Mouse (Mus musculus): ENCODE data around the gene Epx. TPM values are rescaled to one million over a fixed set of nuclear protein-coding genes. Genes with fewer than 3 reads are reported as not detected.

The Epx gene
- polyA plus RNA-seq (2017; shearing (Covaris generic)) = not detected

DNA sequence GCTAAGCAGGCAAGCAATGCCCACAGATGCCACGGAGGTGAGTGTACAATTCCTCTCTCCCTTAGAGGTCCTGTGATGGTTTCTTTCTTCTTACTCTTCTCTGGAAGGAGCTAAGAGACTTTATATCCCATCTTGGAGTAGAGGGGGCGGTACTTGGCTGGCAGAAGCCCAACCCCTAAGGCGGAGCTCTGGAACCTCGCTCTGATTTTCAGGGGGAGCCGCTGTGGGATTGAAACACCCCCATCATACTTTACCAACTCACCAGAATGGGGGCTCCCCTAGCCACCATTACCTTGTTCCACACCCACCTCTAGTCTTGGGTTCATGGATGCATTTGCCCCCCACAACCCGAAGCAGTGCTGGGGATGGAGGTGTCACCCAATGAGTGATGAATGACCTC, at the start of gene Epx:
Epx (minus strand) TSS at position 101 of the 400 bp plus-strand sequence.

DNA sequence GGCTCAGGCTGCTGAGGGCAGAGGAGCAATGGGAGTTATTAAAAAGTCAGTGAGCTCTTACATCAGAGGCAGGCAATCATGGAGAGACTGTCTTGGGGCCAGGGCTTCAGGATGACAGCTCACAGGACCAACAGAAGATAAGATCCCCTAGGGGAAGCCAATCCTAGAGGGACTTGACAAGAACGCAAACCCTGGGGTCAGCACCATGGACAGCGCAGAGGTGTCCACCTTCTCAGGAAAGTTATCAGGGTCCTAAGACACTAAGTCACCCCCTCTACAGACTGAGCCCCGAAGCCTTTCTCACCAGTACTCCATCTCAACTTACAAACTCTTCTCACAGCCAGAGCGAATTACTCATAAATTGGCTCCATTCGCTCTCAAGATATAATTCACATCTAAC, 45.6 kb upstream of the Epx start, which contains the start of gene Olfr464:
Olfr464 (minus strand) TSS at position 2 of the 400 bp plus-strand sequence.

DNA sequence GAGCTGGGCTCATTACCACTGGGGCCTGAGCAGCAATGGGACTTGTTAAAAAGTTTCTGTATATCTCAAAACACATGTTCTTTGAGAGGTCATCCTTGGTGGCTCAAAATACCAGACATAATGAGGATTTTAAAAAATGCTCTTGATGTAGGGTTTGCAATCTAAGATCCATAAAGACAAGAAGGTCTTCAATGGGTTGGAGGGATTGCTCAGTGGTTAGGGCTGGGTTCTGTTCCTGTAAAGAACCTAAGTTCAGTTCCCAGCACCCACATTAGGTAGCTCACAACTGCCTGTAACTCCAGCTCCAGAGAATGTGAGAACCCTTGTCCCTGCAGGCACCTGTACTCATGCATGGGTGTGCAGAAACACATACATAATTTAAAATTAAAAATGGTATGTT, 22.0 kb upstream of the Epx start, which contains the start of gene Olfr463:
Olfr463 (minus strand) TSS at position 101 of the 400 bp plus-strand sequence.

DNA sequence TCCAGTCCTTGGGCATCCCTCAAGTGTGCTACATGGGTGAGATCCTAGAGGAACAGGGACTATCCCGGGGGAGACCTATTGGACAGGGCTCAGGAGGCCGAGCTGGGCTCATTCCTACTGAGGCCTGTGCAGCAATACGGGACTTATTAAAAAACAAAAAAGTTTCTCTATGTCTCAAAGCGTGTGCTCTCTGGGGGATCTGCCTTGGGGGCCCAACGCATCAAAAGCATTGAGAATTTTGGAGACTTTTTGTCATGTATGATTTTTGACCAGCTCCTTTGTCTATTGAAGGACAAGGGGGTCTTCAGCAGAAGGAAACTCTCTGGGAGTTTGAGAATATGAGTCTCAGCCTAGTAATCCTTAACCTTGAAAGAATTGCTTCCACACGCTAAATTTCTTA, 16.8 kb upstream of the Epx start, which contains the start of gene Olfr462:
Olfr462 (minus strand) TSS at position 101 of the 400 bp plus-strand sequence.

DNA sequence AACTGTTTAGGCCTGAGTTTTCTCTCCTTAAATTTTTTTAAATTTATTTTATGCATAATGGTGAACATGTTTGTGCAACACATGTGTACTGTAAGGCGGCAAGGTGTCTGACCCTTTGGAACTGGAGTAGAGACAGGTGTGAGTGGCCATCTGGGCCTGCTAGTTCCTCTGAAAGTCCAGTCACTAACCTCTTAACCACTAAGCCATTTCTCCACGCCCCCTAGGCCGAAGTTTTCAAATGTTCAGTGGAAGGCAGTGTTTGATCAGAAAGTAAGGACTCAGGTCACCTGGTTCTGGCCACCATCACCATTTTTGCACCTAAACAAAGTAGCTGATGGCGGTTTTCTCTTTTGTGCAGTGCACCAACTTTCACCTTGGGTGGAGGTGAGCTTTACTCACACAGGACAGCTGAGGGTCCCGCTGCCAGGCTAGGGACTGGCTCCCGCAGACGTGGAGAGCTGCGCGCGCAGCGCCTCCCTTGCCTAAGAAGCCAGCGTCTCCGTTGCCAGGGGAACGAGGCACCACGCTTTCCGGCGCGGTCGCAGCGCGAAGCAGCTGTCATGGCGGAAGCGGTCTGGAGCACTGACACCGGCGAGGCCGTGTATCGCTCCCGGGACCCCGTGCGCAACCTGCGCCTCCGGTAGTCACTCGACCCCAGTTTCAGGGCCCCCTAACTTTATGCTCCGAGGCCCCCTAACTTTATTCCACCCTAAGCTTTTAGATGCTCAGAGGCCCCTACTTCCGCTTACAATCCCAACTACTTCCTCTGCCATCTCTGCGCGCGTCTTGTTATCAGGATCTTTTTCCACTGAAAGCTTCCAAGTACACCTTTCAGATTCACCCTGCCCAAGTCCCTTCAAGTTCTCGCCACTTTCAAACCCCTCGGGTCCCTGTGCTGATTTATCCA, 22.4 kb downstream of the Epx start, which contains the start of gene Mks1:
Mks1 (plus strand) TSS at position 526 of the 907 bp plus-strand sequence.

DNA sequence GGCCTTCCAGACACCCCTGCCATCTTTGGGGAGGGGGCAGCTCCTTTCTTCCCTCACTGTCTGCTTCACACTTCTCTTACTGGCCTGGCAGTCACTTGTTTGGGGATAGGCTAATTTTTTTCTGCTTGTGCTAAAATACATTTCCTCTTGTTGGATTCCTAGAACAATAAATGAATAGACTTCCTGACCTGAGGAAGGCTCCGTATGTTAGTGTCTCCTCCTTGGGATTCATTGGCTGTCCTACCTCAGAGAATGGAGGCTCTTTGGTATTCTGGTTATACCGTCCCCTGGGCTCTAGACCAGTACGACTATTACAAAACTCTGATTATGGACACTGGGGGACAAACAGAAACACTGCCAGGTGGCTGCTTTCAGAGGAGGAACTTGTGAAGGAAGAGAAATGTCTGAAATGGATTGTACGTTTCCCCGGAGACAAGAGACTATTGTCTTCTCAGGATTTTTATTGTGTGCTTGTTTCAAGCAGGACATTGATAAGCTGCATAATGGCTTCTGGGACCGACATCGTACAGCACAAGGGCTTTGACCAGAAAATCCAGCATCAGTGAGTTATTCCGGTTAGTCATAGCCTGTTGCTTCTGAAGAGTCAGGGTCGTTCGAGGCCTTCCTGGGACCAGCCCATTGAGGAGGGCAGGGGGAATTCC, 47.0 kb downstream of the Epx start, which contains the start of gene Lpo:
Lpo (minus strand) TSS at position 51 of the 662 bp plus-strand sequence.

Other genes starting within 250 kb of the Epx start
- gene Rnf43, start 212.8 kb downstream of the Epx start, polyA plus RNA-seq (2017; shearing (Covaris generic)) = 23.6 TPM
- gene Supt4a, start 138.0 kb downstream of the Epx start, polyA plus RNA-seq (2017; shearing (Covaris generic)) = 389 TPM
- 6.9 TPM for gene Tspoap1, start 115.0 kb downstream of the Epx start, polyA plus RNA-seq (2017; shearing (Covaris generic))
- gene Mpo, start 82.0 kb downstream of the Epx start, polyA plus RNA-seq (2017; shearing (Covaris generic)) = 0.35 TPM
- not detected for gene Lpo, start 47.2 kb downstream of the Epx start, polyA plus RNA-seq (2017; shearing (Covaris generic))
- 15.3 TPM for gene Mks1, start 22.3 kb downstream of the Epx start, polyA plus RNA-seq (2017; shearing (Covaris generic))
- not detected for gene Olfr462, start 16.7 kb upstream of the Epx start, polyA plus RNA-seq (2017; shearing (Covaris generic))
- gene Olfr463, start 21.9 kb upstream of the Epx start, polyA plus RNA-seq (2017; shearing (Covaris generic)) = not detected
- gene Olfr464, start 45.4 kb upstream of the Epx start, polyA plus RNA-seq (2017; shearing (Covaris generic)) = not detected
- 17.2 TPM for gene Dynll2, start 112.0 kb upstream of the Epx start, polyA plus RNA-seq (2017; shearing (Covaris generic))
- gene Srsf1, start 171.8 kb upstream of the Epx start, polyA plus RNA-seq (2017; shearing (Covaris generic)) = 290 TPM
- gene Vezf1, start 192.7 kb upstream of the Epx start, polyA plus RNA-seq (2017; shearing (Covaris generic)) = 44.9 TPM
- gene Cuedc1, start 222.5 kb upstream of the Epx start, polyA plus RNA-seq (2017; shearing (Covaris generic)) = 6.5 TPM